Mouse (Mus musculus) limb, embryonic 14.5 days (tissue): Measurements from ENCODE around the gene Tmem63b. TPM values are rescaled to one million over a fixed set of nuclear protein-coding genes. Genes with fewer than 3 reads are reported as not detected.

Experiments used
- ATAC-seq: fragments of 200-750 bp; cut with Nextera tagmentation; 2 replicates; pipeline ENCODE4 v1.8.0; 2017; ENCODE audit warnings: low read depth, moderate number of reproducible peaks, moderate TSS enrichment; ENCODE audit not compliant: low FRiP score
- DNase-seq: peaks from one replicate; pipeline ENCODE4 v3.0.0-alpha.2; 2015; ENCODE audit warnings: low spot score
- H3K27ac ChIP-seq: fragments of 300-500 bp; sonication (generic); replicated peaks from 2 replicates; pipeline ENCODE4 v1.5.1; 2014; ENCODE audit warnings: low read depth, mild to moderate bottlenecking, low read length, moderate library complexity, mixed read lengths
- H3K27me3 ChIP-seq: fragments of 300-500 bp; sonication (generic); 2 replicates; pipeline ENCODE4 v1.6.1; 2014; ENCODE audit warnings: low read length, mixed read lengths; ENCODE audit not compliant: control insufficient read depth, insufficient read depth
- H3K36me3 ChIP-seq: fragments of 300-500 bp; sonication (generic); 2 replicates; pipeline ENCODE4 v1.6.1; 2014; ENCODE audit warnings: mild to moderate bottlenecking, low read length, moderate library complexity, mixed read lengths; ENCODE audit not compliant: control insufficient read depth, insufficient read depth
- H3K4me1 ChIP-seq: fragments of 300-500 bp; sonication (generic); 2 replicates; pipeline ENCODE4 v1.6.1; 2014; ENCODE audit warnings: antibody characterized with exemption, low read length, mixed read lengths; ENCODE audit not compliant: control insufficient read depth, insufficient read depth
- H3K4me2 ChIP-seq: fragments of 300-500 bp; sonication (generic); replicated peaks from 2 replicates; pipeline ENCODE4 v1.6.1; 2014; ENCODE audit warnings: low read depth, mild to moderate bottlenecking, low read length, moderate library complexity; ENCODE audit not compliant: severe bottlenecking
- H3K4me3 ChIP-seq: fragments of 300-500 bp; sonication (generic); replicated peaks from 2 replicates; pipeline ENCODE4 v1.5.1; 2014; ENCODE audit warnings: low read length
- H3K9ac ChIP-seq: fragments of 300-500 bp; sonication (generic); 2 replicates; pipeline ENCODE4 v1.6.1; 2014; ENCODE audit warnings: mild to moderate bottlenecking, low read depth, low read length, moderate library complexity; ENCODE audit not compliant: severe bottlenecking
- H3K9me3 ChIP-seq: fragments of 300-500 bp; sonication (generic); 2 replicates; pipeline ENCODE4 v1.6.1; 2016; ENCODE audit warnings: low read length; ENCODE audit not compliant: control insufficient read depth
- POLR2A ChIP-seq: fragments of 200-500 bp; IDR thresholded peaks from 2 replicates; pipeline ENCODE4 v1.8.0; 2012; ENCODE audit warnings: inconsistent platforms, mild to moderate bottlenecking, moderate library complexity, borderline replicate concordance; ENCODE audit not compliant: insufficient read depth, insufficient read length; ENCODE audit errors: extremely low read depth
- WGBS: fragments of 180-500 bp; shearing (Covaris S2); extraction: QIAGEN DNeasy Blood & Tissue Kit; methylation state at CpG from one replicate; pipeline ENCODE4 v1.1.7; 2014; 5-methylcytosine and 5-hydroxymethylcytosine counted together
- polyA plus RNA-seq, 2 experiments: library from polyadenylated mRNA; depleted of rRNA in 1 of 2; stranded (reverse) in 1 of 2; unstranded in 1 of 2; fragments of >200 nt; fragmentation: Nextera tagmentation in 1 of 2; extraction: Ambion mirVana in 1 of 2; gene quantifications; 2 replicates each; pipeline versions ENCODE4 v1.2.1 to v1.2.3; 2012 to 2014

Tmem63b gene
- polyA plus RNA-seq, 2 experiments: 24.5 to 90.7 TPM

DNA sequence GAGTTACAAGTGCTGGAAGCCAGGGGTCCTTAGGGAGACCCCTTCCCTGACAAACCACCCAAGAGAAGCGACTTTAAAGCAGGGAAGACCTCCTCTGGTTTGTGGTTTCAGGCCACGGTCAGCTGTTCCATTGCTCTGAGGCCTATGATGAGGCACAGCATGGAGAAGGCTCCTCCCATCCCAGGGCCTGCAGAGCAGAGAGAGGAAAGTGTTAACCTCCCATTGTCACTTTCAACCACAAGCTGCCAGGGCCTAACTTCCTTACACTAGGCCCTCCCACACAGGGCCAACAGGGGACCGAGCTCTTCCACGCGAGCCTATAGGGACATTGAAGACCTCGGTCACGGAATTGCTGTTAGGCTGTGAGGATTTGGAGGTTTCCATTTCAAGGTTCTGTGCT is 16.5 kb upstream of the Tmem63b start:
- Histone ChIP-seq H3K27me3 (no peaks in the 10 kb centered on the region), H3K36me3 (peaks cover 6% of the 10 kb centered on the region), H3K4me3 (no peak overlapping the region), H3K9ac (no peak overlapping the region), H3K4me1 (no peaks in the 10 kb centered on the region), H3K27ac (no peak overlapping the region), H3K4me2 (no peak overlapping the region), H3K9me3 (no peaks in the 10 kb centered on the region)
- ATAC-seq: no peak
- no peak for TF ChIP-seq POLR2A
- no peak for DNase-seq
- WGBS: 60% methylated on average over 7 of the region's 7 CpGs

DNA sequence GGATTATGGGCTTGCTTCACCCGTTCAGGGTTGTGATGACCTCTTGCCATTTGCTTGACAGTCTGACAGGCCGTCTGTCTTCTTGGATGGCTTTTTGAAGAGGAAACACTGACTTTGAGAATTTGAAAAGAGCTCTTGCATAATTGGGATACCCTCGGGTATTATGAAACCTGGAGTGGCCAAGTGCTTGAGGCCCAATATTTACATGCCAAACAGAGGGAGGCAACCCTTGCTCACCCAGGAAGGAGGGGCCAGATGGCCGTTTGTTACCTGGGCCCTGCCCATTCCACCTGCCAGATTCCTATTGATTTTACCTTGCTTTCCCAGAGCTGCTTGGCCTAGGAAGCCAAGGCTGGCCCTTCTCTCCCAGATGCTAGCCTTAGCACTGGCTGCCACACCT is 15.5 kb upstream of the Tmem63b start:
- 54% methylated on average over 4 of the region's 4 CpGs for WGBS
- Histone ChIP-seq H3K27ac (no peak overlapping the region), H3K27me3 (no peaks in the 10 kb centered on the region), H3K36me3 (peaks cover 15% of the 10 kb centered on the region), H3K4me1 (no peaks in the 10 kb centered on the region), H3K9ac (no peak overlapping the region), H3K9me3 (no peaks in the 10 kb centered on the region), H3K4me3 (no peak overlapping the region), H3K4me2 (no peak overlapping the region)
- TF ChIP-seq POLR2A: no peak
- DNase-seq (no peak), ATAC-seq (no peak)

DNA sequence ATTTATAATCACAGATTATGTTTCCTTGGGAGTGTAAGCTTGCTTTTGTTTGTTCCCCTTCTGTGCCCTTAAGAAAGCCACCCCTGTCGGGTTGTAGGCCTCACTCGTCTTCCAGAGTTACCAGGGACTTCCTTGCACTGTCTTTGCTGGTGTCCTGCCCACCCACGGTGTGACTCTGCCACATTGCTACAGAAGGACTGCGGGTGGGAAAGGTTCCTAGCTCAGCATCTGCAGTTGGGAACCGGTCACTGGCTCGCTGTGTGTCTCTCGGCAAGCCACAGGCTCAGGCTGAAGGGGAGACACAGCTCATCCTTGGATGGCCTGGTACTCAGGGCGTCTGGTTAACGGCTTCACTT is 14.5 kb upstream of the Tmem63b start:
- no peak for ATAC-seq
- H3K9ac ChIP-seq: no peak overlapping the region
- H3K27ac ChIP-seq: no peak overlapping the region
- peaks cover 23% of the 10 kb centered on the region for H3K36me3 ChIP-seq
- H3K9me3 ChIP-seq: no peaks in the 10 kb centered on the region
- H3K4me1 ChIP-seq: no peaks in the 10 kb centered on the region
- H3K4me3 ChIP-seq: no peak overlapping the region
- H3K4me2 ChIP-seq: no peak overlapping the region
- no peak for TF ChIP-seq POLR2A
- WGBS: 79% methylated on average over 9 of the region's 9 CpGs
- H3K27me3 ChIP-seq: no peaks in the 10 kb centered on the region
- no peak for DNase-seq

DNA sequence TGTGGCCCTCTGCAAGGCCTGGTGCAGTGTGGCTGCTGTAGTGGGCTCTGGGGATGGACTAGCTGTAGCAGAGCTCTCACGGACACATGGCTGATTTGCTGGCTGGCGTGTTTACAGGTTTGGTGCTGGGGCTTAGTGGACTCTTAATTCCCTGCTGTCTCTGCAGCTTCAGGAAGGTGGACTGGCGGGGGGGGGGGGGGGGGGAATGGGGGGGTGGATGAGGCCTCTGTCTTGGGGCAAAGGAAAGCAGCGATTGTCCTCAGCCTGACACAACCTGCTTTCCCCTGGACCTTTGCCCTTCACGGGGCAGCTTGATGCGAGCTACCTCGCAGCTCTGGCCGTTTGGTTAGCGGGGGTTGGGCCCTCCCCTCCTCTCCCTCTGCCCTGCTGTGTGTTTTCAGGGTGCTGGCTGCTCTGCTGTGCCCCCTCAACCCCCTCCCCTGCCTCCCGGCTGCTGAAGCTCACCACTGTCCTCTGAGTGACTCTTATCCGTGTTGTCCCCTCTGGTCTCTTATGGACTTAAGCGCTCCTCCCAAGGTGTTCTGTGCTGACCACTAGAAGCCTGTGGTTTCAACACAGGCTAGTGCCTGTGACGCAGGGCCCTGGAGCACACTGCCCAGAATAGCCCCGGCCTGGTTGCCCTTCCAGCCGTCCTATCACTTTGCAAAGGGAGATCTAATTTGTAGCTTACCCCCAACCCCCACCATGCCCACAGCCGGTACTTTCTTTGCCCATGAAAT is 14.0 kb upstream of the Tmem63b start:
- Histone ChIP-seq H3K4me2 (no peak overlapping the region), H3K4me3 (no peak overlapping the region), H3K36me3 (peaks cover 24% of the 10 kb centered on the region), H3K27ac (no peak overlapping the region), H3K4me1 (no peaks in the 10 kb centered on the region), H3K9me3 (no peaks in the 10 kb centered on the region), H3K9ac (no peak overlapping the region), H3K27me3 (no peaks in the 10 kb centered on the region)
- 55% methylated on average over 9 of the region's 16 CpGs for WGBS
- DNase-seq (no peak), ATAC-seq (no peak)
- no peak for TF ChIP-seq POLR2A

DNA sequence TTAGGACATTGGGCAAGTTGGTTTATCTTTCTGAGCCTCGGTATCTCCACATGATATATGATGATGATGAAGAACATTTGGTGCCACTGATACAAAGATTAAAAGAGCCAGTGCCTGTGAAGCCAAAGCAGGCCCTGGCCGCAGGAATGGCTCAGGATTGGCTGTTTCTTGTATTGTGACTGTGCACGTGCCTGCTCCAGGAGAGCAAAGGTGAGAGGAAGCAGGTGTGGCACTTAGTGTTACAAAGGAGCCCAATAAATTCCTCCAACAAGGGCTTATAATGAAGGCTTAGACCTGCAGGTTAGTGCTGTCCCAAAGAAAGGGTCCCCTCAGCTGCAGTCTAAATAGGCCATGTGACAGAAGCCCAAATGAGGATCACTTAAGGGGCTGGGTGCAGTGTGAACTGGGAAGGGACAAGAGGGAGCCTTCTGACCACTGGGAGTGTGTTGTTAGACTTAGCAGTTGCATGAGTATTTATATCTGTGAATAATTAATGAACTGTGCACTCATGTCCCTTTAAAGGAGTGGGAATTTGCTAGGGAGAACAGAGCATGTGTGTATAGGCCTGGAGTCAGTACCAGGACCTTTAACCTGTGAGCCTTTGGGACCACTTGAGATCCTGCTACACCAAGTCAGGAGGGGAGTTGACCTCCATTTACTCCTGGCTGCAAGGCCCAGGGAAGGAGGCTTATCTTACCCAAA is 12.5 kb upstream of the Tmem63b start:
- Histone ChIP-seq H3K36me3 (peaks cover 29% of the 10 kb centered on the region), H3K9me3 (no peaks in the 10 kb centered on the region), H3K27me3 (no peaks in the 10 kb centered on the region), H3K4me3 (no peak overlapping the region), H3K9ac (no peak overlapping the region), H3K4me2 (no peak overlapping the region), H3K4me1 (no peaks in the 10 kb centered on the region), H3K27ac (no peak overlapping the region)
- no peak for DNase-seq
- ATAC-seq: no peak
- WGBS: 82% methylated on average over 3 of the region's 3 CpGs
- no peak for TF ChIP-seq POLR2A
